Mouse (Mus musculus) kidney, adult 18-20 months (tissue): Measurements from ENCODE around the gene Dis3l2.

ENCODE experiments used
- DNase-seq: peaks from one replicate; pipeline ENCODE4 v3.0.0; 2021

Gene Dis3l2

GRCm38 (mm10) chr1:86925776-86926175 lies 222.2 kb downstream of the Dis3l2 start:
- peak; percentile 47 for DNase-seq

- no peak for DNase-seq
These were observed 228.2 kb downstream of the Dis3l2 start for GRCm38 (mm10) chr1:86931606-86932379.

GRCm38 (mm10) chr1:86932810-86933209 lies 229.2 kb downstream of the Dis3l2 start:
- DNase-seq: no peak

GRCm38 (mm10) chr1:86933656-86934055 lies 230.0 kb downstream of the Dis3l2 start:
- no peak for DNase-seq

GRCm38 (mm10) chr1:86951501-86952205 lies 248.0 kb downstream of the Dis3l2 start:
- DNase-seq: peak; percentile 30

- DNase-seq: no peak
These were observed 252.2 kb downstream of the Dis3l2 start for GRCm38 (mm10) chr1:86955801-86956200.

- peak; percentile 41 for DNase-seq
These were observed 264.8 kb downstream of the Dis3l2 start for GRCm38 (mm10) chr1:86968261-86968964.

GRCm38 (mm10) chr1:86969173-86969725 lies 265.6 kb downstream of the Dis3l2 start:
- no peak for DNase-seq

- no peak for DNase-seq
These were observed 269.1 kb downstream of the Dis3l2 start for GRCm38 (mm10) chr1:86972693-86973092.

- no peak for DNase-seq
These were observed 273.4 kb downstream of the Dis3l2 start for GRCm38 (mm10) chr1:86977018-86977417.

- DNase-seq: no peak
These were observed 282.8 kb downstream of the Dis3l2 start for GRCm38 (mm10) chr1:86986372-86986771.

- no peak for DNase-seq
These were observed 289.2 kb downstream of the Dis3l2 start for GRCm38 (mm10) chr1:86992849-86993248.

GRCm38 (mm10) chr1:86994023-86994422 lies 290.4 kb downstream of the Dis3l2 start:
- DNase-seq: no peak

- DNase-seq: no peak
These were observed 294.4 kb downstream of the Dis3l2 start for GRCm38 (mm10) chr1:86998051-86998450.

- DNase-seq: no peak
These were observed 297.8 kb downstream of the Dis3l2 start for GRCm38 (mm10) chr1:87001365-87001764.

GRCm38 (mm10) chr1:87002545-87003168 lies 299.0 kb downstream of the Dis3l2 start:
- DNase-seq: no peak

- DNase-seq: no peak
These were observed 299.6 kb downstream of the Dis3l2 start for GRCm38 (mm10) chr1:87003169-87003552.

- DNase-seq: no peak
These were observed 302.8 kb downstream of the Dis3l2 start for GRCm38 (mm10) chr1:87006425-87006824.

GRCm38 (mm10) chr1:87008211-87008610 lies 304.6 kb downstream of the Dis3l2 start:
- no peak for DNase-seq

- DNase-seq: no peak
These were observed 305.5 kb downstream of the Dis3l2 start for GRCm38 (mm10) chr1:87009156-87009555.

GRCm38 (mm10) chr1:87010629-87011330 lies 307.2 kb downstream of the Dis3l2 start:
- no peak for DNase-seq

- no peak for DNase-seq
These were observed 308.1 kb downstream of the Dis3l2 start for GRCm38 (mm10) chr1:87011718-87012117.
